Mouse (Mus musculus) liver, embryonic 14.5 days (tissue): ENCODE results near the gene Lce1g. TPM values are rescaled to one million over a fixed set of nuclear protein-coding genes. Genes with fewer than 3 reads are reported as not detected.

Source experiments
- ATAC-seq: fragments of 200-750 bp; cut with Nextera tagmentation; 2 replicates; pipeline ENCODE4 v1.8.0; 2017; ENCODE audit warnings: moderate number of reproducible peaks, mild to moderate bottlenecking, moderate library complexity; ENCODE audit not compliant: insufficient read depth
- DNase-seq, 3 experiments: peaks; one replicate each; pipeline ENCODE4 v3.0.0-alpha.2; 2012 to 2013; ENCODE audit warnings: low read depth in 3 of 3, low spot score in 3 of 3
- H3K27ac ChIP-seq: fragments of 300-500 bp; sonication (generic); 2 replicates; pipeline ENCODE4 v1.5.1; 2014; ENCODE audit warnings: moderate library complexity, mild to moderate bottlenecking, control low read depth, inconsistent platforms
- H3K27me3 ChIP-seq: fragments of 300-500 bp; sonication (generic); 2 replicates; pipeline ENCODE4 v1.6.1; 2014; ENCODE audit warnings: mild to moderate bottlenecking, low read length, moderate library complexity; ENCODE audit not compliant: control insufficient read depth, insufficient read depth
- H3K36me3 ChIP-seq: fragments of 300-500 bp; sonication (generic); replicated peaks from 2 replicates; pipeline ENCODE4 v1.6.1; 2014; ENCODE audit warnings: low read depth; ENCODE audit not compliant: control insufficient read depth, insufficient read depth
- H3K4me1 ChIP-seq, 2 experiments: fragments of 200-500 bp in 1 of 2; fragments of 300-500 bp in 1 of 2; sonication (generic) in 1 of 2; replicated peaks; 2 replicates each; pipeline ENCODE4 v1.6.1; 2012 to 2014; ENCODE audit warnings: antibody characterized with exemption in 1 of 2, inconsistent platforms in 1 of 2, low read length in 1 of 2; ENCODE audit not compliant: control insufficient read depth in 2 of 2, insufficient read depth in 2 of 2
- H3K4me2 ChIP-seq: fragments of 300-500 bp; sonication (generic); 2 replicates; pipeline ENCODE4 v1.6.1; 2014; ENCODE audit warnings: low read depth, mild to moderate bottlenecking, control low read depth, moderate library complexity
- H3K4me3 ChIP-seq, 2 experiments: fragments of 200-500 bp in 1 of 2; fragments of 300-500 bp in 1 of 2; sonication (generic) in 1 of 2; 2 replicates each; pipeline ENCODE4 v1.5.1; 2012 to 2014; ENCODE audit warnings: low read depth in 2 of 2, low read length in 2 of 2, mild to moderate bottlenecking in 2 of 2, control low read depth in 1 of 2, inconsistent platforms in 1 of 2, moderate library complexity in 1 of 2; ENCODE audit not compliant: insufficient read depth in 1 of 2
- H3K9ac ChIP-seq: fragments of 300-500 bp; sonication (generic); replicated peaks from 2 replicates; pipeline ENCODE4 v1.6.1; 2014; ENCODE audit warnings: mild to moderate bottlenecking, control low read depth, moderate library complexity
- H3K9me3 ChIP-seq: fragments of 300-500 bp; sonication (generic); 2 replicates; pipeline ENCODE4 v1.6.1; 2016; ENCODE audit warnings: low read length, mixed read lengths; ENCODE audit not compliant: control insufficient read depth
- CTCF ChIP-seq: IDR thresholded peaks from 2 replicates; pipeline ENCODE4 v1.5.1; 2016; ENCODE audit warnings: antibody characterized with exemption, low read depth, control low read depth
- EP300 ChIP-seq: IDR thresholded peaks from 2 replicates; pipeline ENCODE4 v1.6.1; 2016; ENCODE audit warnings: antibody characterized with exemption, low read depth
- WGBS: fragments of 180-500 bp; shearing (Covaris S2); extraction: QIAGEN DNeasy Blood & Tissue Kit; methylation state at CpG from one replicate; pipeline ENCODE4 v1.1.7; 2014; ENCODE audit not compliant: insufficient replicate concordance; 5-methylcytosine and 5-hydroxymethylcytosine counted together
- polyA plus RNA-seq, 2 experiments: library from polyadenylated mRNA; depleted of rRNA in 1 of 2; stranded (reverse) in 1 of 2; unstranded in 1 of 2; fragments of >200 nt; fragmentation: Nextera tagmentation in 1 of 2; extraction: Ambion mirVana in 1 of 2; gene quantifications; 2 replicates each; pipeline versions ENCODE4 v1.2.1 to v1.2.3; 2012 to 2014

Lce1g gene
- polyA plus RNA-seq (2012; rRNA removed) = not detected in 2 replicates
- polyA plus RNA-seq (2014; fragmentation: Nextera tagmentation; extraction: Ambion mirVana) = not detected in 2 replicates

DNA sequence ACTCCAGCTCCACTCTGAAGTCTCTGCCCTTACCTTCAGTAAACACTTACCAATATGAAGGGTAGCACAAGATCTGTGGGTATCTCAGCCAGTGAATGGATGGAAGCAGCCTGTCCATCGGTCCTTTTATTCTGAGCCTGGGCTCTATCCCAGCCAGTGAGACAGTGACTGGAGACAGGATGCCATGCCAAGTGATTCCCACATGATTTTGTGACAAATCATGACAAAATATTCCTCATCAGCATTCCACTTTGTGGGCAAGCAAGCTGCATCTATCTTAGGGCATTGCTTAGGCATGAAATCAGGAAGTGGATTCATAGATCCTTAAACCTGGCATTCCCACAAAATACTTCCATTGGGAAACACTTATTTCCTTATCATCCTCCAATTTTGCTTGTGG, at the start of gene Lce1g:
Lce1g (minus strand) TSS at position 101 of the 400 bp plus-strand sequence.
- Histone ChIP-seq H3K36me3 (no peaks in the 10 kb centered on the region), H3K4me3 (no peak within 1 kb of the TSS), H3K4me2 (no peak within 1 kb of the TSS), H3K27me3 (no peaks in the 10 kb centered on the region), H3K9me3 (no peaks in the 10 kb centered on the region), H3K4me1 (no peaks in the 10 kb centered on the region), H3K9ac (no peak within 1 kb of the TSS), H3K27ac (no peak within 1 kb of the TSS)
- DNase-seq = no peak
- no peak for ATAC-seq
- WGBS = 57% methylated on average over 1 of the region's 1 CpGs
- TF ChIP-seq CTCF (no peak), EP300 (no peak)

DNA sequence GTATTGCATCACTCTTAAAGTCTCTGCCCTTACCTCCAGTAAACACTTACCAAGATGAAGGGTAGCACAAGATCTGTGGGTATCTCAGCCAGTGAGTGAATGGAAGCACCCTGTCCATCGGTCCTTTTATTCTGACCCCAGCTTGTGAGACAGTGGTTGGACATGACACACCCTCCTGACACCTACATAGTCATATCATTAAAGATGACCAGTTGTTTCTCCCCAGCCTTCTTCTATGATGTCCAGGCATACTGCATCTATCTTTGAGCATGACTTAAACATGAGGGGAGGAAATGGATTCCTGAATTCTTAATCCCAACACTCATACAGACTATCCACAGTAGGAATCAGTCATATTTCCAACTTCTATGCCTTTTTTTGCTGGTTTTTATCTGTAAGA, 38.3 kb upstream of the Lce1g start, which contains the start of gene Lce1j:
Lce1j (minus strand) TSS at position 101 of the 400 bp plus-strand sequence.
- Histone ChIP-seq H3K4me2 (no peak within 1 kb of the TSS), H3K27me3 (no peaks in the 10 kb centered on the region), H3K4me1 (no peaks in the 10 kb centered on the region), H3K4me3 (no peak within 1 kb of the TSS), H3K9me3 (no peaks in the 10 kb centered on the region), H3K9ac (no peak within 1 kb of the TSS), H3K27ac (no peak within 1 kb of the TSS), H3K36me3 (no peaks in the 10 kb centered on the region)
- TF ChIP-seq EP300 (no peak), CTCF (no peak)
- ATAC-seq = no peak
- 59% methylated on average over 1 of the region's 1 CpGs for WGBS
- DNase-seq = no peak

DNA sequence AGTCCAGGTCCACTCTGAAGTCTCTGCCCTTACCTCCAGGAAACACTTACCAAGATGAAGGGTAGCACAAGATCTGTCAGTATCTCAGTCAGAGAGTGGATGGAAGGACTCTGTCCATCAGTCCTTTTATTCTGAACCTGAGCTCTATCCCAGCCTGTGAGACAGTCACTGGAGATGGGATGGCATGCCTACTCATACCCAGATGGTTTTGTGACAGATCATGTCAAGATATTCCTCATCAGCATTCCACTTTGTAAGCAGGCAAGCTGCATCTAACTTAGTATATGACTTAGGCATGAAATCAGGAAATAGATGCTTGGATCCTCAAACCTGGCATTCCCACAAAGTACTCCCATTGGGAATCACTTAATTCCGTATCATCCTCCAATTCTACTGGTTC, 26.7 kb upstream of the Lce1g start, which contains the start of gene Lce1i:
Lce1i (minus strand) TSS at position 101 of the 400 bp plus-strand sequence.
- ATAC-seq (no peak), DNase-seq (no peak)
- no peaks in the 10 kb centered on the region for H3K9me3 ChIP-seq
- H3K36me3 ChIP-seq = no peaks in the 10 kb centered on the region
- no peak within 1 kb of the TSS for H3K27ac ChIP-seq
- H3K4me3 ChIP-seq = no peak within 1 kb of the TSS
- H3K4me2 ChIP-seq = no peak within 1 kb of the TSS
- no peaks in the 10 kb centered on the region for H3K27me3 ChIP-seq
- no peak for TF ChIP-seq EP300
- TF ChIP-seq CTCF = no peak
- no peaks in the 10 kb centered on the region for H3K4me1 ChIP-seq
- WGBS = 25% methylated on average over 1 of the region's 1 CpGs
- H3K9ac ChIP-seq = no peak within 1 kb of the TSS

DNA sequence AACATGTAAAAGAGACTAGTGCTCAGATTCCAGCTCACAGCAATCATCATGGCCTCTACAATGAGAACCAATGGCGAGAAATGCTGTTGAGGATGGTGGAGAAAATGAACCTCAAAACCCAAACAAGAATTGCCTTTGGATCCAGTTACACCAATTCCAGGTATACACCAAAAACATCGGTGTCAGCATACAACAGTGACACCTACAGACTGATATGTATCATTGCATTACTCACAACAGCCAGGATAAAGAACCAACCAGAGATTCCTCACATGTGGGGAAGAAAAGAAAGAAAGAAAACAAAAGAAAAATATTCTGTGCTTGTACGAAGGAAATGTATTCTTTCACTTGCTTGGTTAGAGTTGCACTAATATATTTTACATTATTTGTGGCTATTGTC, 19.4 kb upstream of the Lce1g start:
- no peaks in the 10 kb centered on the region for H3K27me3 ChIP-seq
- no peaks in the 10 kb centered on the region for H3K36me3 ChIP-seq
- ATAC-seq (no peak), DNase-seq (no peak)
- WGBS = 9% methylated on average over 3 of the region's 3 CpGs
- no peak overlapping the region for H3K4me3 ChIP-seq
- no peaks in the 10 kb centered on the region for H3K4me1 ChIP-seq
- no peaks in the 10 kb centered on the region for H3K9me3 ChIP-seq
- no peak overlapping the region for H3K27ac ChIP-seq
- H3K4me2 ChIP-seq = no peak overlapping the region
- no peak for TF ChIP-seq EP300
- no peak for TF ChIP-seq CTCF
- H3K9ac ChIP-seq = no peak overlapping the region

DNA sequence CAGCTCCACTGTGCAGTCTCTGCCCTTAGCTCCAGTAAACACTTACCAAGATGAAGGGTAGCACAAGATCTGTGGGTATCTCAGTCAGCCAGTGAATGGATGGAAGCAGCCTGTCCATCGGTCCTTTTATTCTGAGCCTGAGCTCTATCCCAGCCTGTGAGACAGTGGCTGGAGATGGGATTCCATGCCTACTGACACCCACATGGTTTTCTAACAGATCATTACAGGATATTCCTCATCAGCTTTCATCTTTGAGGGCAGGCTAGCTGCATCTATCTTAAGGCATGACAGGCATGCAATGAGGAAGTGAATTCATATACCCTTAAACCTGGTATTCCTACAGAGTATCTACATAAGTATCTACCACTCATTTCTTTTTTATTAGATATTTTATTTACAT, 12.8 kb upstream of the Lce1g start, which contains the start of gene Lce1h:
Lce1h (minus strand) TSS at position 101 of the 400 bp plus-strand sequence.
- Histone ChIP-seq H3K27ac (no peak within 1 kb of the TSS), H3K9me3 (no peaks in the 10 kb centered on the region), H3K4me3 (no peak within 1 kb of the TSS), H3K4me1 (no peaks in the 10 kb centered on the region), H3K36me3 (no peaks in the 10 kb centered on the region), H3K27me3 (no peaks in the 10 kb centered on the region), H3K4me2 (no peak within 1 kb of the TSS), H3K9ac (no peak within 1 kb of the TSS)
- DNase-seq (no peak), ATAC-seq (no peak)
- 89% methylated on average over 1 of the region's 1 CpGs for WGBS
- no peak for TF ChIP-seq EP300
- no peak for TF ChIP-seq CTCF
